Mouse (Mus musculus) CH12.LX (cell line): ENCODE results near the gene Lect2.

ENCODE experiments used
- CTCF ChIP-seq, 2 experiments: IDR thresholded peaks in 1 of 2; conservative IDR thresholded peaks in 1 of 2; 2 replicates each; pipeline ENCODE4 v1.5.1; 2011 to 2012; ENCODE audit warnings: low read depth in 2 of 2, low read length in 2 of 2, improper control_type of control experiment in 1 of 2, inconsistent platforms in 1 of 2, mild to moderate bottlenecking in 1 of 2, moderate library complexity in 1 of 2
- E2F4 ChIP-seq: IDR thresholded peaks from 2 replicates; pipeline ENCODE4 v1.6.1; 2011; ENCODE audit warnings: low read depth, low read length, improper control_type of control experiment; ENCODE audit not compliant: insufficient replicate concordance
- EP300 ChIP-seq: IDR thresholded peaks from 2 replicates; pipeline ENCODE4 v1.6.1; 2011; ENCODE audit warnings: low read length, improper control_type of control experiment
- ETS1 ChIP-seq: conservative IDR thresholded peaks from 2 replicates; pipeline ENCODE4 v1.6.1; 2012; ENCODE audit warnings: low read depth, mild to moderate bottlenecking, inconsistent platforms, low read length, improper control_type of control experiment, moderate library complexity
- MAX ChIP-seq: IDR thresholded peaks from 2 replicates; pipeline ENCODE4 v1.6.1; 2011; ENCODE audit warnings: low read length, improper control_type of control experiment
- MAZ ChIP-seq: IDR thresholded peaks from 2 replicates; pipeline ENCODE4 v1.6.1; 2012; ENCODE audit warnings: low read depth, mild to moderate bottlenecking, inconsistent platforms, low read length, improper control_type of control experiment, moderate library complexity
- MYC ChIP-seq: IDR thresholded peaks from 2 replicates; pipeline ENCODE4 v1.6.1; 2011; ENCODE audit warnings: low read depth, mild to moderate bottlenecking, improper control_type of control experiment, low read length
- POLR2A ChIP-seq: IDR thresholded peaks from 2 replicates; pipeline ENCODE4 v1.6.1; 2011; ENCODE audit warnings: low read depth, mild to moderate bottlenecking, improper control_type of control experiment, low read length
- RCOR1 ChIP-seq: conservative IDR thresholded peaks from 2 replicates; pipeline ENCODE4 v1.6.1; 2012; ENCODE audit warnings: low read depth, mild to moderate bottlenecking, inconsistent platforms, low read length, improper control_type of control experiment
- TCF12 ChIP-seq: IDR thresholded peaks from 2 replicates; pipeline ENCODE4 v1.6.1; 2014; ENCODE audit warnings: low read depth, mild to moderate bottlenecking, inconsistent platforms, low read length, improper control_type of control experiment
- UBTF ChIP-seq: IDR thresholded peaks from 2 replicates; pipeline ENCODE4 v1.6.1; 2012; ENCODE audit warnings: low read depth, mild to moderate bottlenecking, inconsistent platforms, low read length, improper control_type of control experiment, moderate library complexity
- ZMIZ1 ChIP-seq: IDR thresholded peaks from 2 replicates; pipeline ENCODE4 v1.6.1; 2012; ENCODE audit warnings: low read depth, mild to moderate bottlenecking, inconsistent platforms, low read length, improper control_type of control experiment

GRCm38 (mm10) chr13:56553923-56554322 is 5.6 kb upstream of the Lect2 start:
- no peak for TF ChIP-seq EP300
- TF ChIP-seq MAX = no peak
- TF ChIP-seq TCF12 = no peak
- TF ChIP-seq E2F4 = no peak
- TF ChIP-seq CTCF (conservative IDR thresholded peaks at IDR 0.05 in 1 of 2, IDR thresholded peaks at IDR 0.05 in 1 of 2; ENCODE audit: low read depth in 2 of 2, low read length in 2 of 2) = no peak
- TF ChIP-seq ZMIZ1 = no peak
- TF ChIP-seq POLR2A = no peak
- TF ChIP-seq RCOR1 = no peak
- no peak for TF ChIP-seq MAZ
- no peak for TF ChIP-seq UBTF
- no peak for TF ChIP-seq MYC
- no peak for TF ChIP-seq ETS1
